Mouse (Mus musculus) embryonic facial prominence, embryonic 12.5 days (tissue): Measurements from ENCODE around the gene Scamp1. TPM values are rescaled to one million over a fixed set of nuclear protein-coding genes. Genes with fewer than 3 reads are reported as not detected.

Experiments
- ATAC-seq: fragments of 200-750 bp; cut with Nextera tagmentation; 2 replicates; pipeline ENCODE4 v1.8.0; 2017; ENCODE audit not compliant: insufficient number of reproducible peaks, insufficient read depth, low FRiP score, low TSS enrichment
- H3K27ac ChIP-seq: fragments of 300-500 bp; sonication (generic); 2 replicates; pipeline ENCODE4 v1.5.1; 2016; ENCODE audit warnings: mild to moderate bottlenecking
- H3K27me3 ChIP-seq: fragments of 300-500 bp; sonication (generic); 2 replicates; pipeline ENCODE4 v1.6.1; 2016; ENCODE audit warnings: mild to moderate bottlenecking, moderate library complexity
- H3K36me3 ChIP-seq: fragments of 300-500 bp; sonication (generic); 2 replicates; pipeline ENCODE4 v1.6.1; 2016; ENCODE audit warnings: mild to moderate bottlenecking
- H3K4me1 ChIP-seq: fragments of 300-500 bp; sonication (generic); 2 replicates; pipeline ENCODE4 v1.6.1; 2016
- H3K4me2 ChIP-seq: fragments of 300-500 bp; sonication (generic); replicated peaks from 2 replicates; pipeline ENCODE4 v1.6.1; 2016; ENCODE audit warnings: mild to moderate bottlenecking, moderate library complexity
- H3K4me3 ChIP-seq: fragments of 300-500 bp; sonication (generic); 2 replicates; pipeline ENCODE4 v1.5.1; 2016; ENCODE audit warnings: mild to moderate bottlenecking
- H3K9ac ChIP-seq: fragments of 300-500 bp; sonication (generic); 2 replicates; pipeline ENCODE4 v1.6.1; 2016; ENCODE audit warnings: mild to moderate bottlenecking, moderate library complexity
- H3K9me3 ChIP-seq: fragments of 300-500 bp; sonication (generic); 2 replicates; pipeline ENCODE4 v1.6.1; 2016; ENCODE audit warnings: mild to moderate bottlenecking, moderate library complexity
- WGBS: fragments of 180-500 bp; shearing (Covaris S2); methylation state at CpG from one replicate; pipeline ENCODE4 v1.1.7; 2016; 5-methylcytosine and 5-hydroxymethylcytosine counted together
- polyA plus RNA-seq: library from polyadenylated mRNA; unstranded; fragments of >200 nt; fragmentation: Nextera tagmentation; extraction: Ambion mirVana; gene quantifications from 2 replicates; pipeline ENCODE4 v1.2.1, GENCODE M21; 2016

The Scamp1 gene
- polyA plus RNA-seq, 1 experiment from 2014 or later: 37.7 TPM

DNA sequence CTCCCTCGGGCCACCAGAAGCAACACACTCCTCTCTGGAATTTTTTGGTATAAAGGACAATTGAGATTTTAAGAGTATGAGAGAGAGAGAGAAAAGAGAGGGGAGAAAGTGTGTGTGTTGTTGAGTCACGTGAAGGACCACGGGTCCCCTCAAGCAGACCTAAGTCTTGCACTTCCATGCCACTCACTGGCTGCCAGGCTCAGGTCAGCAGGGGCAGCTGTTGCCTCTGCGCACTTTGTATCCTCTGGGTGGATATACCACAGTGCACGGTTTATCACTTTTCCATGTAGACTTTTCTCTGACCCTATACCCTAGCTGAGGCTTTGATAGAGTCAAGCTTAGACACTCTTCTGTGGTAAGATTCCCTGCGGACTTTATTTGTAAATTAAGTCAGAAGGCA lies 100.0 kb downstream of the Scamp1 start:
- WGBS: 85% methylated on average over 5 of the region's 6 CpGs
- H3K27ac ChIP-seq: no peak overlapping the region
- H3K4me1 ChIP-seq: peaks cover 25% of the 10 kb centered on the region
- H3K4me2 ChIP-seq: no peak overlapping the region
- no peak for ATAC-seq
- no peak overlapping the region for H3K9ac ChIP-seq
- H3K4me3 ChIP-seq: no peak overlapping the region
- H3K27me3 ChIP-seq: no peaks in the 10 kb centered on the region
- H3K9me3 ChIP-seq: no peaks in the 10 kb centered on the region
- no peaks in the 10 kb centered on the region for H3K36me3 ChIP-seq

- no peak for ATAC-seq
- H3K36me3 ChIP-seq: no peaks in the 10 kb centered on the region
- H3K27me3 ChIP-seq: no peaks in the 10 kb centered on the region
- no peak overlapping the region for H3K27ac ChIP-seq
- peaks cover 28% of the 10 kb centered on the region for H3K4me1 ChIP-seq
- no peak overlapping the region for H3K4me2 ChIP-seq
- H3K9ac ChIP-seq: no peak overlapping the region
- no peak overlapping the region for H3K4me3 ChIP-seq
- no peaks in the 10 kb centered on the region for H3K9me3 ChIP-seq
- 78% methylated on average over 10 of the region's 10 CpGs for WGBS
Measured at GRCm38 (mm10) chr13:94184726-94185456, 100.8 kb downstream of the Scamp1 start.

DNA sequence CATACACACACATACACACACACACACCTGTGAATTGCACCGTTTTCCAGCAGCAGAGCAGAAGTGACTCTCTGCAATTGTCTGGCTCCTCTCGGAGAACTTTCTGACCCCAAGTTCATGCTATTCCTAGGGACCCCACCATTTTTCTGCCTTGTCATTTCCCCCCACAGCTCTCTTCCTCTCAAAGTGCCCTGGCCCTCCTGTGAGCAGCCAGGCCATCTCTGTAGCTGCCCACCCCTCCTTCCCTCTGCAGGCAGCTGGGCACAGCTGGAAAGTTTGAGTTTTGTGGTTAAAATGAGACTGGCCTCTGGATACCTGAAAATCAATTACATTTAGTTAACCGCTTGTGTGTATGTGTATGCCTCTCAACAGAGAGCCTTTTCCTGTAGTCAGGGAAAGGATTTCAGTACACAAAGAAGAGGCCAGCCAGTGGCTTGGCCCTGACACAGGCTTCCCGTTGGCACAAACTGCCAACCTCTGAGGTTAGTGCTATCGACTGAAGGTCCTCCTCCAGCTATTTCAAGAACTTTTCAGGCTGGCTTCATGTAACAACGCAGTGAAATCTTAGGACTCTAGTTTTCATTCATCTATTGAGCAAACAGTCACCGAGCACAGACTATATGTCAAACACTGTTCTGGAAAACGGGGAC lies 102.2 kb downstream of the Scamp1 start:
- Histone ChIP-seq H3K4me3 (no peak overlapping the region), H3K4me2 (no peak overlapping the region), H3K36me3 (no peaks in the 10 kb centered on the region), H3K9ac (no peak overlapping the region), H3K4me1 (peaks cover 39% of the 10 kb centered on the region), H3K9me3 (no peaks in the 10 kb centered on the region), H3K27ac (no peak overlapping the region), H3K27me3 (no peaks in the 10 kb centered on the region)
- ATAC-seq: no peak
- 80% methylated on average over 8 of the region's 8 CpGs for WGBS

- 88% methylated on average over 5 of the region's 5 CpGs for WGBS
- Histone ChIP-seq H3K4me2 (no peak overlapping the region), H3K36me3 (no peaks in the 10 kb centered on the region), H3K4me3 (no peak overlapping the region), H3K9me3 (no peaks in the 10 kb centered on the region), H3K27me3 (no peaks in the 10 kb centered on the region), H3K9ac (no peak overlapping the region), H3K4me1 (peaks cover 37% of the 10 kb centered on the region), H3K27ac (no peak overlapping the region)
- ATAC-seq: no peak
Measured at GRCm38 (mm10) chr13:94182026-94182425, 103.6 kb downstream of the Scamp1 start.

- Histone ChIP-seq H3K4me2 (no peak overlapping the region), H3K27me3 (no peaks in the 10 kb centered on the region), H3K9ac (no peak overlapping the region), H3K4me3 (no peak overlapping the region), H3K4me1 (peaks cover 33% of the 10 kb centered on the region), H3K9me3 (no peaks in the 10 kb centered on the region), H3K36me3 (no peaks in the 10 kb centered on the region), H3K27ac (no peak overlapping the region)
- 77% methylated on average over 5 of the region's 5 CpGs for WGBS
- no peak for ATAC-seq
Measured at GRCm38 (mm10) chr13:94180477-94181420, 104.9 kb downstream of the Scamp1 start.

GRCm38 (mm10) chr13:94178401-94179040 lies 107.1 kb downstream of the Scamp1 start:
- Histone ChIP-seq H3K9ac (no peak overlapping the region), H3K36me3 (no peaks in the 10 kb centered on the region), H3K4me1 (peaks cover 46% of the 10 kb centered on the region), H3K27ac (peak overlapping the region; percentile 2; the same call in 1 of the 2 replicates), H3K9me3 (no peaks in the 10 kb centered on the region), H3K4me3 (no peak overlapping the region), H3K27me3 (peaks cover 5% of the 10 kb centered on the region; the same call in 1 of the 2 replicates), H3K4me2 (no peak overlapping the region)
- no peak for ATAC-seq
- WGBS: 58% methylated on average over 11 of the region's 11 CpGs

DNA sequence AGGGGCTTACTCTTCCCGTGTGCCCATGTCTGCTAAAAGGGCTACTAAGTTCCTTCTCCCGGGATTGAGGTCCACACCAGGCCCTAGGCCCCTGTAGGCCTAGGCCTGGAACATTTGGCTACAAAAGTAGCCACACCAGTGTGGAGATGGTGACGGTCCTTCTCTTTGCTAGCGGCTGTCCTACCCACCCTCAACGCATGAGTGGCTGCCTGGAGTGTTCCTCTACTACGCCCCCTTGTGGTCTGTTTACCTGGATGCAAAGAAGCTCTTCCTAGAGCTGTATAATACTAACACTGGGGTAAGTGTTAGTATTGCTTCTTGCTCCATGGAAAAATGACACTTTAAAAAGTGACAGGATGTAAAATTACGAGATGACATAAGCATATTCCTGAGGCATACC lies 108.5 kb downstream of the Scamp1 start:
- H3K9me3 ChIP-seq: no peaks in the 10 kb centered on the region
- 47% methylated on average over 7 of the region's 7 CpGs for WGBS
- H3K36me3 ChIP-seq: no peaks in the 10 kb centered on the region
- no peak overlapping the region for H3K27ac ChIP-seq
- no peak for ATAC-seq
- H3K4me3 ChIP-seq: no peak overlapping the region
- no peak overlapping the region for H3K4me2 ChIP-seq
- peaks cover 51% of the 10 kb centered on the region for H3K4me1 ChIP-seq
- H3K27me3 ChIP-seq: peaks cover 5% of the 10 kb centered on the region; the same call in 1 of the 2 replicates
- H3K9ac ChIP-seq: no peak overlapping the region

GRCm38 (mm10) chr13:94175379-94176050 lies 110.1 kb downstream of the Scamp1 start:
- H3K4me2 ChIP-seq: peak overlapping the region; percentile 95
- peaks cover 51% of the 10 kb centered on the region for H3K4me1 ChIP-seq
- peaks cover 5% of the 10 kb centered on the region; the same call in 1 of the 2 replicates for H3K27me3 ChIP-seq
- H3K4me3 ChIP-seq: no peak overlapping the region
- no peaks in the 10 kb centered on the region for H3K36me3 ChIP-seq
- H3K9me3 ChIP-seq: no peaks in the 10 kb centered on the region
- no peak overlapping the region for H3K27ac ChIP-seq
- no peak overlapping the region for H3K9ac ChIP-seq
- 58% methylated on average over 6 of the region's 6 CpGs for WGBS
- ATAC-seq: no peak

DNA sequence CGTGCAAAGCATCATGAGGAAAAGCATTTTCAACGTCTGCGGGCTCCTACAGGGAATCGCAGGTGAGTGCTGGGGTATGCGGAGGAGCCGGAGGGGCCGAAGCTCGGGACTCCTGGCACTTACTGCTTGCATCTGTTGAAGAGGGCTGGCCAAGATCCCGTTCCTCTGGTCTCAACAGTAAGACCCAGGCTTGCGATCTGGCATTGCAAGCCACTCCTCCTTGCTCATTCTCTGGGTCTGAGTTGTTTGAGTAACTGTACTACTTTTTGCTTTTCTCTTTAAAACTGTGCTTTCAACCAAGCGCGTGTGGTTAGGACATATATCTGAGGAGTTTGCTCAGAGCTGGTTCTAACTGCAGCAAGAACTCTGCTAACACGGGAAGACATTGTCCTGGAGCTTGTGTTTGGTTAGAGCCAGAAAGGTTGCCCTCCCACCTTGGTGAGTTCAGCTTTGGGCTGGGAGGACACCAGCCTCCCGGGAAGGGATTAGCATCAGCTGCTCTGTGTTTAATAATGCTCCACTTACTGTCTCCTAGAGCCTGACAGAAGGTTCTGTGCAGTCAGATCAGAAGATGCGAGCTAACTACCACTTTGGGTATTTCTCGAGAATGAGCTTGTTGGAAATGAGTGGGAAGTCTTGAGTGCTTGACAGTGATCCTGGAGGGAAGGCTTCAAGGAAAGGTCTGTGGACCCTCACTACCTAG lies 110.9 kb downstream of the Scamp1 start:
- Histone ChIP-seq H3K4me1 (peaks cover 48% of the 10 kb centered on the region), H3K9ac (peak overlapping the region; percentile 56), H3K4me3 (peak overlapping the region; percentile 47), H3K4me2 (peak overlapping the region; percentile 95), H3K9me3 (no peaks in the 10 kb centered on the region), H3K36me3 (no peaks in the 10 kb centered on the region), H3K27me3 (peaks cover 5% of the 10 kb centered on the region; the same call in 1 of the 2 replicates), H3K27ac (no peak overlapping the region)
- WGBS: 19% methylated on average over 16 of the region's 16 CpGs
- no peak for ATAC-seq
